Mouse (Mus musculus): ENCODE measurements around the gene Gm2026.
"Not testable (repeated sequence)": the region's sequence is repeated elsewhere in the genome, so short reads cannot be mapped to it uniquely, and the experiment has no call there.

Gene Gm2026

DNA sequence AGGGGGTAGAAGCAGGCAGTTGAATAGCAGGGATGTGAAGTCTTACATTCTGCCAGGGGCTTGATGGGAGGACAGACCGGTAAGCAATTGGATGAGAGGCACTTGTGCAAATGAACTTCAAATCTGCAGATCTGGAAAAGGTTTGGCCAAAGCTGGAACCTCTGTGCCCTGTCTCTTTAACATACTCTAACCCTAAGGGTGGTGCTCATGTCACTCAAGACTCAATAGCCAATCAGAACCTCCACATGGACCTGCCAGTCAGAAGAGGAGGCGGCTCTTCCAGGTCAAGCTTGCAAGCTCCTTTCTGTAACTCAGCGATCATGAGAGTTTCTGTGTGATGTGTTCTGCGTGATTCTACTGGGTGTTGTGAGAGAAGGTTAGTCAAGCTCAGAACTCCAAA lies at the start of gene Gm2026:
Gene Gm2026 (plus strand): TSS at position 301 of the 400 bp plus-strand sequence.
- not testable (repeated sequence) for DNase-seq (ENCODE audit: low spot score)

DNA sequence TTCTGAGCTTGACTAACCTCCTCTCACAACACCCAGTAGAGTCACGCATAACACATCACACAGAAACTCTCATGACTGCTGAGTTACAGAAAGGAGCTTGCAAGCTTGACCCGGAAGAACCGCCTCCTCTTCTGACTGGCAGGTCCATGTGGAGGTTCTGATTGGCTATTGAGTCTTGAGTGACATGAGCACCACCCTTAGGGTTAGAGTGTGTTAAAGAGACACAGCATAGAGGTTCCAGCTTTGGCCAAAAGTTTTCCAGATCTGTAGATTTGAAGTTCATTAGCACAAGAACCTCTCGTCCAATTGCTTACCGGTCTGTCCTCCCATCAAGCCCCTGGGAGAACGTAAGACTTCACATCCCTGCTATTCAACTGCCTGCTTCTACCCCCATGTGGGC lies 34.1 kb upstream of the Gm2026 start, which contains the start of gene Zfp966:
Gene Zfp966 (minus strand): TSS at position 101 of the 400 bp plus-strand sequence.
- DNase-seq (ENCODE audit: low spot score) = not testable (repeated sequence)

All from ovary, postnatal 14 days (tissue).